Mouse (Mus musculus) brain, embryonic 14.5 days (tissue): ENCODE results near the gene Acad11. TPM values are rescaled to one million over a fixed set of nuclear protein-coding genes. Genes with fewer than 3 reads are reported as not detected.

Experiments
- DNase-seq: peaks from one replicate; pipeline ENCODE4 v3.0.0-alpha.2; 2011; ENCODE audit warnings: low read depth
- CTCF ChIP-seq: fragments of 200-500 bp; IDR thresholded peaks from 2 replicates; pipeline ENCODE4 v1.5.1; 2012; ENCODE audit warnings: inconsistent platforms, mild to moderate bottlenecking, moderate library complexity, borderline replicate concordance; ENCODE audit not compliant: insufficient read depth, insufficient read length; ENCODE audit errors: extremely low read depth
- POLR2A ChIP-seq: fragments of 200-500 bp; IDR thresholded peaks from 2 replicates; pipeline ENCODE4 v1.6.1; 2012; ENCODE audit warnings: mild to moderate bottlenecking, inconsistent platforms, borderline replicate concordance; ENCODE audit not compliant: poor library complexity, insufficient read depth, insufficient read length, severe bottlenecking; ENCODE audit errors: extremely low read depth
- polyA plus RNA-seq: library from polyadenylated mRNA; depleted of rRNA; stranded (reverse); fragments of >200 nt; gene quantifications from 2 replicates; pipeline ENCODE4 v1.2.3, GENCODE M21; 2012

Acad11 gene
- polyA plus RNA-seq, 1 experiment = 8.1 TPM

DNA sequence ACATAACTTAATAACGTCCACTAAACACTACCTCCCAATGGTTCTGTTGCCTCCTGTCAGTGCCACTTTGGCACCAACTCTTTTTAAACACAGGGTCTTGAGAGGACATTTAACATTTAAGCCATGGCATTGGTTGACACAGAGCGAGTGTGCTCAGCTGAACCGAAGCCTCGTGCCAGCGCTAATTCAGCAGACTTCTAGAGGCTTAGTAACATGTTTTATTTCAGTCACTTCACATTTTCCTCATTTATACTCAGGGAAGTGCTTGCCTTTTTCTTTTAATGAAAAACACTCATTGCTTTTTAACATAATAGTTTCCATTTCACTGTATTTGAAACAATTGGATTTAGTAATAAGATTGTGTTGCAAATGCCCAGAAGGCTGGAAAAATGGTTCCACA is 46.0 kb downstream of the Acad11 start:
- DNase-seq = no peak
- TF ChIP-seq POLR2A (no peak), CTCF (no peak)

DNA sequence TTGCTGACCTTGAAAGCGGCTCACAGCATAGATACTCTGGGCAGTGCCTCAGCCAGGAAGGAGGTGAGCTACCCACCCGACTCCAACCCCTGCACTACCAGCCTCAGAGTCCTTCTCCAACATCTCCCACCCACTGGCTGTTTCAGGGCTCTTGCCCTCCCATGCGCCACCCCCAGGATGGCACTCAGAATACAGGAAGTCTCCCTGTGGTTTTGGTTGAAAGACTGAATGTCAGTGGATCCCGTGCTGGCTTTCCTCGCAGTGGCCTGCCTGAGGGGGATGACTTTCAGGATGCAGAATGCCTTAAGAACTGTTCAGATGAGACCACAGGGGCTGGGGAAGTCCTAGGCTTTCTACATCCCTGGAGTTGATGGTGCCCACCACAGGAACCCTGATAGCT is 59.9 kb downstream of the Acad11 start:
- TF ChIP-seq POLR2A = no peak
- no peak for DNase-seq

DNA sequence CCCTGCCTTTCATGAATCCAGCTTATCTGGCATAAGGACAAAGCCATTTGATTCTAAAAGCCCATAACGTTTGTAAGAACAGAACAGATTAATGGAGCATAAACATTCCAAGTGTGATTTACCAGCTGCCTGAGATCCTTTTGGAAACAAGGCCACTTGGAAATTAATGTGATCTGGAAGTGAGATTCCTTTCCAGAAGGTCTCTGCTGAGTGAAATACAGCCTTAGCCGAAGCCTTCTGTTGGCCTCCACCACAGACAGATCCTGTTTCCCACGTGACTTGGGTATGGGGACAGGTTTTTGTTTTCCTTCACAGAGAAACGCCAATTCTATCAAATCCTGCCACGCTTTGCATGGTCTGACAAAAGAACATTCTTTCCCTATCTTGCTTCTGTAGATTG is 60.4 kb downstream of the Acad11 start:
- DNase-seq = peak; percentile 40

DNA sequence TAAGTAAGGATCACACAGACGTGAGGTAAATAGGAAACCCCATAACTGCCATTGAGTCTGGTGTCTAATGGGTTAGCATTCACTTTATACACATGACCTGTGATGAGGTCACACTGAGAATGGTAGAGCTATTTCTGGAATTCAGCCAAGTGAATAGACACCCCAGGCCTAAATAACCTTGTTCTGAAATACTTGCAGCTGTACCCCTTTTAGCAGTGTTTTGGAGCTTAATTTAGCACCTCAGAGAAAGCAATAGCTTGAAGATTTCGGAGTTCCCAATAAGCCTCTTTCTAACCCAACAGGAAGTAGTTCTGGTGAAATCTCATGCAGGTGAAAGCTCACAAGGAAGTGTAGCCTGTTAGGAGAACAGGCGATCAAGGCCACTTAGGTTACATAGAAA is 63.7 kb downstream of the Acad11 start, which contains the start of gene Ackr4:
Gene Ackr4 (minus strand): TSS at position 101 of the 400 bp plus-strand sequence.
- no peak for TF ChIP-seq CTCF
- DNase-seq = no peak

More for the DNA sequence above, 60.4 kb downstream of the Acad11 start:
- TF ChIP-seq POLR2A (no peak), CTCF (no peak)

DNA sequence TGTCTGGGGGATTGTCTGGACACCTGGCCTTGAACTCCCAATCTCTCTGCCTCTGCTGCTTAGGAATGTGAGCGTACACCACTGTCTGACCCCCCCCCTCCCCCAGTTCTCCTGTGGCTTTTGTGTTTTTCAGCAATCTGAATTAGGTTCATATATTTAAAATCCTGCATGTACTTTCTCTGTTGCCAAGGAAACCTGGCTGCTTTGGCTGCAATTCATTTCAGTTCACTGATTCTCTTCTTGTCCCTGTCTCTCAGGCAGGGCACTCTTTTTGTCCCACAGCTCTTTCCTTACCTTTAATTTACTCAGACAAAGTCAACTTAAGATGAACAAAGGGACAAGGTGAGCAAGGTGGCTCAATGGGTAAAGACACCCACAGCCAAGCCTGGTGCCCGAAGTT is 64.9 kb downstream of the Acad11 start:
- peak; percentile 79 for DNase-seq
- TF ChIP-seq CTCF (no peak), POLR2A (no peak)

DNA sequence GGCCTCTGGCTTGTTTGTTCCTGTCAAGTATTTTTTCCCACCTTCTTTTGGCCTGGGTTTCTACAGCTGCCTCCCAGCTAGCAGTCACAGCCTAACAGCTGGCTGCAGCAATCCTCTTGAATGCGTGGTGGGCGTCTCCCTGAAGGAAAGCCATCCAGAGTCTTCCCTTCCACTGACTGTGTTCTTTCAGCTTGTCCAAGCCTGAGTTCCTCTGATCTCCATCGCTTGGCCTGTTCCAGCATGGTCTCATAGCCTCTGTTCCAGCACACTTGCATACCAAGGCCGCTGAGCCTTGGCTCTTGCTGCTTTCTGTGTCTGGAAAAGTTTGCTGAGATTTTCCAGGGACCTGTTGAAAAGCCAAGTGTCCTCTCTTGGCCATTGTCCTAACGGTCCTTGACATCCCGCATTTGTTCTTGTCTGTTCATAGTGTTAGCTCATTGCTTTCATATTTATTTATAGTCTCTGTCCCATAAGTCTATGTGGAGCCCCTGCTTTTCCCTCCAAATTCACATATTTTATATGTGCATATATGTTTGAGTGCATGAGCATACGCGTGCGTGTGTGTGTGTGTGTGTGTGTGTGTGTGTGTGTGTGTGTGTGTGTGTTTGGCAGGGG is 67.1 kb downstream of the Acad11 start:
- DNase-seq = no peak
- TF ChIP-seq CTCF (no peak), POLR2A (no peak)

DNA sequence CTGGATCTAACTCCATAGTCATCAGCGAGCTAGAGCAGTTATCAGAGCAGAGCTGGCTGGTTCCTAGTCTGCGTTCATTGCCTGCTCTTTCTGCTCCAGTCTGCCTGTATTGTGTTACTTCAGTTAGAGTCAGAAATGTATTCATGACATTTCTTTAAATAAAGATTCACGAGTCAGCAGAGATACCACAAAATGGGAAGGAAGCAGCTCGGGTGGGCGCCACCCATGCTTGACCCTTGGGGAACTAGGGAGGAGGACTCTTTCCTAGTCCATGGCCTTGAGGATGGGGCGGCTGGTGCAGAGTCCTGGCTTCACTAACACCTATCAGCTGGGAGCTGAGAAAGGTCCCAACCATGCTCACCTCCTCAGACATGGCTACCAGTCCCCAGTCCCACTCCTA is 77.2 kb downstream of the Acad11 start:
- no peak for TF ChIP-seq CTCF
- TF ChIP-seq POLR2A = no peak
- no peak for DNase-seq

DNA sequence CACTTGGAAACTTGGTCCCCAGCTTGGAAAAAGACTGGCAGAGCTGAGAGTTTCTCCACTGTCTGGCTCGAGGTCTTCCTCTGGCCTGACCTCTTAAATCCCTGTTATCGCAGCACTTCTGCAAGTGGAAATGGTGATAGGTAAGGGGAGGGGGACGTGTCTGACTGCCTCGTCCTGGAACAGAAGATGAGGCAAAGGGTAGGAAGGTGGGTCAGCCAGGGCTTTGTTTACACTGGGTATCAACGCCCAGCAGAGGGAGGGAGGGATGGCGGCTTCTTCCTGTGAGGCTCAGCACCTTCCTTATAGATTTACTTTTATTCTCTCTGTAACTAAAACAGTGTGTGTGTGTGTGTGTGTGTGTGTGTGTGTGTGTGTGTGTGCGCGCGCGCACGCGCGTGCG is 79.6 kb downstream of the Acad11 start:
- TF ChIP-seq POLR2A = no peak
- no peak for TF ChIP-seq CTCF
- no peak for DNase-seq

DNA sequence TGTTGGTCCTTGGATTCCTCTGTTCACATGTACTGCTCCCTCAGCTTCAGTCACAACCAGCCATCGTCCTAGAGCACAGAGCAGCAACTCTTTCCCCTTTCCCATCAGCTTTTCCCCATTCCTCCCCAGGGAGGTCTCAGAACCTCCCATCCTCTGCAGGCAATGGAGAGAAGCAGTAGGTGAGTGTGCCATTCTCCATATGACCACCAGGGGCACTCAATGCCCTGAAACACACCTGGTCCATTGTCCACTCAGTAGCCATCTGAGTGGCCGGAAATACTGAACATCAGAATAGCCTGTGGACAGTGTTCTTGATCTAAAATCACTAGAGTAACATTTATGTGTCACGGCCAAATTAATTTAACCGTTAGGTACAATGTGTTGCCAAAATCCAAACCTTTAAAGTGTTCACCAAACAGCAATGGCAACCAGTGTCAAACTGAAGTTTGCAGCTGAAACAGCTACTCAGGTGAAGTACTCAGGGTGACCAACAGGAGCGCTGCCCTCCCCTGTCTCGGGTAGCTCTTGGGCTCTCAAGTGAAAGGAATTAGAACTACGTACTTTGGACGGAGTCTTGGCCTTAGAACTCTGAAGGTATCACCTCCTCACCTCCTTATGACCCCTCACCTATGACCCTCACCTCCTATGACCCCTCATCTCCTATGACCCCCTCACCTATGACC is 81.3 kb downstream of the Acad11 start:
- no peak for DNase-seq
- peak; percentile 47; the same call in 1 of the 2 replicates for TF ChIP-seq CTCF
- no peak for TF ChIP-seq POLR2A

DNA sequence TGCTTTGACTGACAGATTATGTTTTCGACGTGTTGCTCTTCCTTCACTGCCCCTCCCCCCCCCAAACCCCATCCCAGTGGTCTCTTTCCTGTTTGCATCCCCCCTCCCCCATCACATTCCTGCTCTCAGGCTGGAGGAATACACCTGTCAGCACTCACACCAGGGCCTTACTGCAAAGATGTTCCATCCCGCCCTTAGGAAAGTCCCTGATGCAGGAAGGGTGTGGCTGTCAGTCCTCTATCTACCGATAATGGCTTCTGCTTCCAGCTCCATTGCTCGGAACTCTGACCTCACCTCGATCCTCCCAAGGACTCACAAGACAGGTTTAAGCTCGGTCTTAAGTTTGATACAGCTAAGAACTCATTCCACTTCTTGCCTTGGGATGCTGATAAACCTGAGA is 83.5 kb downstream of the Acad11 start:
- TF ChIP-seq POLR2A (no peak), CTCF (no peak)
- DNase-seq = no peak

DNA sequence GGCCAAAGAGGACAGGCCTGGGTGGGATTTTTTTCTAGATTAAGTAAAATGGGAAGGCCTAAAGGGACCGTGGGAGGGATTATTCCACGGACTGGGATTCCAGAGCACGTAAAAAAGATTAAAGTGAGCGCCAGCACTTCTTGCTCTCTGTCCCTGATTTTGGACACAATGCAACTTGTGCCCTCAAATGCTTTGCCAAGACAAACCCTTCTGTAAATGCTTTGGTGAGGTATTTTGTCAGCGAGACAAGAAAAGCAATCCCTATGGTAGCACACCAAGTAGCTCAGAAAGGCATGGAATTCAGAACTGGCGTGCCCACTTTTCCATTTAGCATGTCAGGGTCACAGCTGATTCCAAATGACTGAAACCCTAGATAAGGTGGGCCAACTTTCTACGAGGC is 85.8 kb downstream of the Acad11 start:
- no peak for TF ChIP-seq CTCF
- TF ChIP-seq POLR2A = no peak
- DNase-seq = no peak

DNA sequence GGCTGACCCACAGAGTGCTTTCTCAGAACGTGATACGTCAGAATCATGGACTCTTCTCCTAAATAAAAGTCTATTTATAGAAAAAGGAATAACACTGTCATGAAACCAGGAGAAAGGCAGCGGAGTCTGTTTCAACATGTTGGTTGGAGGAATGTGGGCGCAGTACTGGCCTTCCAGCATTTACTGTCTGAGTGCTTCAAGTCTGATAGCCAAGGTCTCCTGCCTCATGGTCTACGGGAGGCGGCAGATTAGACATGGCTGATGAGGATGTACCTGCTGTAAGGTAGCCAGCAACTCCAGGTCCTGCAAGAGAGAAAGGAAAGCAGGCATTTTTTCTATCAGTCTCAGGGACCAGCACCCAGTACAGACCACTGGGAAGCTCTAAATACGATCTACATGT is 88.9 kb downstream of the Acad11 start:
- TF ChIP-seq POLR2A (no peak), CTCF (no peak)
- DNase-seq = no peak
